Comparison of ENCODE assay signal across 8 mouse cellular contexts in the genomic region with DNA sequence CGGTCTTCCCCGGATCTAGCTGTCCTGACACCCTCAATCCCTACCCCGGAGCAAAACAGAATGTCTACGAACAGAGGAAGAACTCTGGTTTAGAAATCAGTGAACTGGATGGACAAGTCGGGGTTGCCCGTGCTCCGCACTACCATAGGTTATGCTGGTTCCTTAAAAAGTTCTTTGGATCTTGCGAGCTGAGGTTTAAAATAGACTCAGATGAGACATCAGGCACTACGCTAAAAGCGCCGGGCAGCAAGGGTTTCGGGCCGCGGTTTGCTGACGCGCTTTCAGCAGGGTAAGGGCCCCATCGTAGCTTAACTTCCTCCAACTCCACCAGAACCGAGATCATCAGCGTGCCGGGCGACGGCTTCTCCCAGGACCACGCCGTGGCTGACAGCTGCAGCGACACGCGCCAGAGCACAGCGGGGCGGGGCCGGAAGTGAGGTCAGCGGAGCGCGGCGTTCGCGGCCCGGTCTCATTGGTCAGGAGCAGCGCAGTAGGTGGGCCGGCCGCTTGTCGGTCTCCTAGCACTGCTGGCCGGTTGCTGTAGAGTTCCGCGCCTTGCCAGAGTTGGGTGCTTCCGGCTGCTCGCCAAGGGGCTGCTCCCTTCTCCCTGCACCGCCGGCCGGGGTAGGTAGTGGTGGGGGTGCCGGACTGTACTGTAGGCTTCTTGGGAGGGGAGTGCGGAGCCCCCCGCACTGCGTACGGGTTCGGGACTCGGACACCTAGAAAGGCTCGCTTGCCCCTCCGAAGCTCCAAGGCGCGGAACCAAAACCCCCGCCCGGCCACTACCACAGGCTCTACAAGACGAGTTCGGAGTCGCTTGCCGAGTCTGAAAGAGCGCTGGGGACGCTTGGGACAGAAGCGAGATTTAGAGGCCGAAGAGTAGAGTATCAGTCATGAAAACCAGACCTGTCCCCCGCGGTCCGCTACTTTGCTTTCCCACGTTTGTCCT. TPM values are rescaled to one million over a fixed set of nuclear protein-coding genes. Genes with fewer than 3 reads are reported as not detected.
DNase-seq lines count a peak whose midpoint lies in the region; ATAC-seq lines count a peak whose summit lies in the region.

A gene (plus strand): TSS at position 497 of the 949 bp plus-strand sequence.

- H3K4me1 ChIP-seq in heart, embryonic 13.5 days = peaks cover 14% of the 10 kb centered on the region
- H3K4me1 ChIP-seq in liver, embryonic 12.5 days = peaks cover 39% of the 10 kb centered on the region
- H3K4me1 ChIP-seq in stomach, embryonic 15.5 days = 0 out of 2 replicates have a peak, but pooled peaks cover 9% of the 10 kb centered on the region

- H3K9ac ChIP-seq in heart, embryonic 13.5 days = peak within 1 kb of the TSS; percentile 85
- H3K9ac ChIP-seq in liver, embryonic 12.5 days = peak within 1 kb of the TSS; percentile 80
- H3K9ac ChIP-seq in stomach, embryonic 15.5 days = peak within 1 kb of the TSS; percentile 70

- ATAC-seq in erythroid progenitor cell, adult 5-6 weeks (replicated peaks; ENCODE audit: low FRiP score, poor library complexity, severe bottlenecking) = peak; percentile 98
- ATAC-seq in heart, embryonic 13.5 days (ENCODE audit: extremely low read depth, insufficient number of reproducible peaks, low FRiP score, low TSS enrichment) = peak; percentile 97
- peak; percentile 99 for ATAC-seq in liver, embryonic 12.5 days
- ATAC-seq in stomach, embryonic 15.5 days (ENCODE audit: insufficient read depth, low FRiP score, low read depth) = peak; percentile 99

- peak within 1 kb of the TSS; percentile 81 for H3K4me2 ChIP-seq in heart, embryonic 13.5 days
- peak within 1 kb of the TSS; percentile 93 for H3K4me2 ChIP-seq in liver, embryonic 12.5 days
- peak within 1 kb of the TSS; percentile 92 for H3K4me2 ChIP-seq in stomach, embryonic 15.5 days

- peak within 1 kb of the TSS; percentile 77 for H3K4me3 ChIP-seq in heart, embryonic 13.5 days
- peak within 1 kb of the TSS; percentile 82 for H3K4me3 ChIP-seq in liver, embryonic 12.5 days
- peak within 1 kb of the TSS; percentile 75 for H3K4me3 ChIP-seq in stomach, embryonic 15.5 days (replicated peaks)

- H3K36me3 ChIP-seq in heart, embryonic 13.5 days = peaks cover 8% of the 10 kb centered on the region; the same call in 1 of the 2 replicates
- H3K36me3 ChIP-seq in liver, embryonic 12.5 days = peaks cover 23% of the 10 kb centered on the region
- no peaks in the 10 kb centered on the region for H3K36me3 ChIP-seq in stomach, embryonic 15.5 days

- H3K9me3 ChIP-seq in heart, embryonic 13.5 days = no peaks in the 10 kb centered on the region
- H3K9me3 ChIP-seq in liver, embryonic 12.5 days (replicated peaks) = no peaks in the 10 kb centered on the region
- no peaks in the 10 kb centered on the region for H3K9me3 ChIP-seq in stomach, embryonic 15.5 days

- H3K27ac ChIP-seq in heart, embryonic 13.5 days (replicated peaks) = peak within 1 kb of the TSS; percentile 71
- peak within 1 kb of the TSS; percentile 80 for H3K27ac ChIP-seq in liver, embryonic 12.5 days
- peak within 1 kb of the TSS; percentile 85 for H3K27ac ChIP-seq in stomach, embryonic 15.5 days

- peaks cover 12% of the 10 kb centered on the region; the same call in 1 of the 2 replicates for H3K27me3 ChIP-seq in heart, embryonic 13.5 days (replicated peaks)
- H3K27me3 ChIP-seq in liver, embryonic 12.5 days (replicated peaks) = 0 out of 2 replicates have a peak, but pooled peaks cover 10% of the 10 kb centered on the region
- H3K27me3 ChIP-seq in stomach, embryonic 15.5 days (replicated peaks) = no peaks in the 10 kb centered on the region

- peak; percentile 96 for DNase-seq in CD4-positive helper T cell, adult 2 months (ENCODE audit: low read depth, low spot score)
- peak; percentile 83 for DNase-seq in brain, embryonic 18.5 days (ENCODE audit: low read depth, low spot score)
- DNase-seq in kidney, postnatal 10 days = peak; percentile 98
- peak; percentile 93 to 97 for DNase-seq in natural killer cell, adult 2 months (ENCODE audit: low spot score in 2 of 2)

- WGBS in heart, embryonic 13.5 days = under 1% methylated on average over 74 of the region's 74 CpGs
- WGBS in liver, embryonic 12.5 days (ENCODE audit: insufficient replicate concordance) = 1% methylated on average over 73 of the region's 74 CpGs
- WGBS in stomach, embryonic 15.5 days = under 1% methylated on average over 74 of the region's 74 CpGs

RNA-seq across cellular contexts. Expression of the gene that starts here (rescaled TPM):
- total RNA-seq in erythroid progenitor cell, adult 5-6 weeks (2015; ENCODE audit: low replicate concordance) = 2.9 and 12.6 TPM in 2 replicates
- 5.5 and 5.8 TPM in 2 replicates for total RNA-seq in erythroid progenitor cell, adult 5-6 weeks (2017; ENCODE audit: low replicate concordance)
- 9.0 and 9.6 TPM in 2 replicates for polyA plus RNA-seq in heart, embryonic 13.5 days (2015; fragmentation: Nextera tagmentation; extraction: Ambion mirVana)
- polyA plus RNA-seq in liver, embryonic 12.5 days (2016; fragmentation: Nextera tagmentation; extraction: Ambion mirVana) = 12.2 TPM in 2 replicates
- 15.5 and 15.8 TPM in 2 replicates for polyA plus RNA-seq in stomach, embryonic 15.5 days (2015; fragmentation: Nextera tagmentation; extraction: Ambion mirVana)

Comparison
In these comparisons a context has a peak if more than half of its experiments do, and no peak if none do; other contexts are left out.
1. Peak in every context shown above with its lines: DNase-seq, ATAC-seq, H3K4me3 ChIP-seq and H3K27ac ChIP-seq.